Mouse (Mus musculus): ENCODE data around the gene Olfr971.
"Not testable (repeated sequence)": the region's sequence is repeated elsewhere in the genome, so short reads cannot be mapped to it uniquely, and the experiment has no call there.

Olfr971 gene

GRCm38 (mm10) chr9:39836576-39836975, at the start of gene Olfr971:
TSS of gene Olfr971 (plus strand) at chr9:39836876.
- DNase-seq (ENCODE audit: low read depth): not testable (repeated sequence)

GRCm38 (mm10) chr9:39790558-39790957, 46.1 kb upstream of the Olfr971 start, which contains the start of gene Olfr969:
TSS of gene Olfr969 (plus strand) at chr9:39790945.
- DNase-seq (ENCODE audit: low read depth): no peak

GRCm38 (mm10) chr9:39808560-39808959, 28.1 kb upstream of the Olfr971 start, which contains the start of gene Olfr970:
TSS of gene Olfr970 (plus strand) at chr9:39808860.
- no peak for DNase-seq (ENCODE audit: low read depth)

GRCm38 (mm10) chr9:39866122-39866521, 29.4 kb downstream of the Olfr971 start, which contains the start of gene Olfr972:
TSS of gene Olfr972 (plus strand) at chr9:39866422.
- no peak for DNase-seq (ENCODE audit: low read depth)

- DNase-seq (ENCODE audit: low read depth): not testable (repeated sequence)
Observed at GRCm38 (mm10) chr9:39871986-39872385, 35.3 kb downstream of the Olfr971 start.

- DNase-seq (ENCODE audit: low read depth): not testable (repeated sequence)
Observed at GRCm38 (mm10) chr9:39877541-39878396, 41.1 kb downstream of the Olfr971 start.

Data from naive thymus-derived CD4-positive, alpha-beta T cell, adult 2 months (primary cell).